Mouse (Mus musculus) T-helper 2 cell (primary cell): ENCODE data around the gene Esyt2.
"Not testable (repeated sequence)": the region's sequence is repeated elsewhere in the genome, so short reads cannot be mapped to it uniquely, and the experiment has no call there.

Experiments
- in situ Hi-C: fragments of 300-600 bp; cut with MboI, MseI; formaldehyde crosslinking; loops from one replicate; pipeline ENCODE4 v1.15.1; 2025; ENCODE audit warnings: high pct_unique_total_duplicates

Gene Esyt2

DNA sequence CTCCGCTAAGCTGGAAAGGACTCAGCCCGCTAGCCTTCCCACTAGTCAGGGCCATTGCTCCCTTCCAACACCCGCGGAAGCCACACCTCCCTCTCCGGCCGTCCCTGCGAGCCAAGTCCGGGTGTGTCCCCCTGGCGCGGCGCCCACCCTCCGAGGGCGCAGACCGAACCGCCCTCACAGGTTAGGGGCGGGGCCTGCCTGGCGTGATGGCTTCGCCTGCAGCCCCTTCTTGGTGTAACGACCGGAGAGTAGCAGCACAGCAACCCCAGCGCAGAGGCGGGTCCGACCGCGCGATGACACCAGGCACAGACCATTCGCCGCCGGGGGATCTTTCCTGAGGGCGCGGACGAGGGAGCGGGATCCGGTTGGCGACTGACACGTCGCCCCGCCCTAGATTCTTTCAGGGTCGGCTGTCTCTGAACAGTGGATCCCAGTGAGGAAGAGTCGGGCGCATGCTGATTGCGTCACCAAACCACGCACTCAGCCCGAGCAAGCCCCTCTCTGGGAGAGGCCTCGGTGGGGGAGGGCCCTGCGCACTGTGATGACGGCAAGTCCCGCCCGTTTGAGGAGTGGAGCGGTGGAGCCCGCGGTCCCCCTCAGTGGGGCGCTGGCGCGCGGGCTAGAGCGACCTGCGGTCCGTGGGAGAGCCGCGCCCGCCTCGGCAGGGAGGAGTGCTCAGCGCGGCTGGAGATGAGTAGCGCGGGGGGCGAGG, at the start of gene Esyt2:
Gene Esyt2 (plus strand): TSS at position 544 of the 712 bp plus-strand sequence.
- in situ Hi-C loops = loop anchor here (5.0 kb wide), 1 partner anchor 36 kb away; no protein-coding TSS in a partner anchor

DNA sequence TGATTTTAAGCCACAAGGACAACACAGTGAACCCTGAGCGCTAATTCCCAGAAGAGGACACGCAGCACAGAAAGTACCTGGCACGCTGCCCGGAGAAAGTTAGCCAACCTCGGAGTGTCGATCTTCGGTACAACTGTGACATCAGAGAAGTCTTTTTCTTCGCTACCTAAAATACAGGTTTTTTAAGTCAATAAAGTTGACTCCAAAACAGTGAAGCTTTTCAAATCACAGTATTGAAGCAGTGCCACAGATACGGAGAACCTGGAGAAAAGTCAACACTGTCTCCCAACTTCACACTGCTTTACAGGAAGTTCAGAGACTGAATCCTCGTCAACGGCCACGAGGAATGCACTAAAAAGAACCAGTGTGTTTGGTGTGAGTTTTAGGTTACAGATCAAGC, 49.4 kb upstream of the Esyt2 start:
- in situ Hi-C loops = no loop called here

DNA sequence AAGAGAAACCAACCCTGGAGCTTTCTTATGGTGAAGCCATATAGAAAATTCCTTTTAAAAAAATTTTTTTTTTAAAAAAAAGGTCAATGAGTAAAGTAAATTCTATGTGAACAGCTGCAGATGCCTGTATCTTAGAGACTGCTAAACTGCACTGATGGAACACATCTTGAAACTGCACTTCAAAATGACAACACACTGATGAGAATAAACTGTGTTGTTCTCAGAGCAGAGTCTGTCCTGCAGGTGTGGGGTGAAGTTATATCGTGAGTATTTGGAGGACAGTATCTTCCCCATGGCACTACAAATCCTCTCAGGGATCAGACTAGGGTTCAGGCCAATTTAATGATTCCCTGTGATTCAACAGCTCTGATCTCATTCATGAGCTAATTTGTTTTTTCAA, 48.9 kb upstream of the Esyt2 start:
- in situ Hi-C loops = no loop called here

DNA sequence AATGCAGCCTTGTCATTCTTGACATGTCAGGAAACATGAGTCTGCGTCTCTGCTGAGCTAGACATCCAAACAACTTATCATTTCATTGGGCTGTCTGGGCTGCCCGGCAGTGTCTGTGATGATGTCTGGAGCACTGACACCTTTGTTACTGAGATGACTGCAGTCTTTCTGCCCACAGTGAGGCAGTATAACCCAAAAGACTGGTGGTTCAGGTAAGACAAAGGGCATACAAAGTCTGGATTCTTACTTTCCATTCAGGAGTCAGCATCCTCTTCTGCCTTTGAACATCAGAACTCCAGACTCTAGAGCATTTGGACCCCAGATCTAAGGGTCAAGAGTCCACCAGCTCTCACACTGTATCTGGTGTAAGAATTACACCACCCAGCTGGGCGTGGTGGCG, 45.6 kb upstream of the Esyt2 start:
- in situ Hi-C loops = no loop called here

DNA sequence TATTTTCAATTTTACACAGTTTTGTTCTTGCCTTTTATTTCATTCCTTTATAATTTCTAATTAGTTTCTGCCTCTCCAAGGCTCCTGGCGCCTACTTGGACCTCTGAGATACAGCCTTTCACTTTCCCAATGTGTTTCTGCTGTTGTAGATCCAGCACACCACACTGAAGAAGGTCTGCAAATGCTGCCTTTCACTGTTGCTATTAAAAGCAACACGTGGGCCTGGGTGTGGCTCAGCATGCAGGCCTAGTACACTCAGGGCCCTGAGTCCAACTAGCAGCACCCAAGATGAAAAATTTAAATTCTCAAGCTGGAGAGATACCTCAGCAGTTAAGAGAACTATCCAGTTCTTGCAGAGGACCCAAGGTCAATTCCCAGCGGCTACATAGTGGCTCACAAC, 44.3 kb upstream of the Esyt2 start:
- in situ Hi-C loops = no loop called here

DNA sequence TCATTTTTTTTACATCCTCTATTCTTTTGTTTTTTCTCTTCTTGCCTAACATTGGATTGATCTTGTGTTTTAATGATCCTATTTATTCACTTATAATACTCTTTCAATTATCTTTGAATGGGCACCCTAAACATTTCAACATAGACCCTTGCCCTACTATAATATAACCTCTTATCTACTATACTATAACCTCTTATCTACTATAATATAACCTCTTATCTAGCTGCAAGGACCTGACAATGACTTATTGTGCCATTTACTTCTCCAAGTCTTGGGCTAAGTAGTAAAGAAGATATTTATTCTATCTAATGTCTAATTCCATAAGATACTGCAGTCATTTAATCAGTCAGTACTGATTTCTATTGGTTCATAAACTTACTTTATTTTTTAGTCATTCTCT, 42.6 kb upstream of the Esyt2 start:
- in situ Hi-C loops = no loop called here

DNA sequence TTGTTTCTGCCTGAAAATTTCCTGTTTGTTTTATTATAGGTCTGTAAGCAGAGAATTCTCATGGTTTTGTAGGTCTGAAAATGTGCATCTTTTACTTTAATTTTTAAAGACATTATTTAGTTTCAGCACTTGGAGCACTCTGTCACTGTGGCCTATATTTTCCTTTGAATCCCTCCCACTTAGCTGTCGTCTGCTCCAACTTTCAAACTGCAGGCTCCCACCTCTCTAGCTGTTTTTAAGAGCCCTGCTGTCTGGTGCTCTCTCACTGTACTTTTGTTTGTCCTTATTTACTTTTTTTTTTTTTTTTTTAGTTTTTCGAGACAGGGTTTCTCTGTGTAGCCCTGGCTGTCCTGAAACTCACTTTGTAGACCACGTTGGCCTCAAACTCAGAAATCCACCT, 42.2 kb upstream of the Esyt2 start:
- in situ Hi-C loops = no loop called here

DNA sequence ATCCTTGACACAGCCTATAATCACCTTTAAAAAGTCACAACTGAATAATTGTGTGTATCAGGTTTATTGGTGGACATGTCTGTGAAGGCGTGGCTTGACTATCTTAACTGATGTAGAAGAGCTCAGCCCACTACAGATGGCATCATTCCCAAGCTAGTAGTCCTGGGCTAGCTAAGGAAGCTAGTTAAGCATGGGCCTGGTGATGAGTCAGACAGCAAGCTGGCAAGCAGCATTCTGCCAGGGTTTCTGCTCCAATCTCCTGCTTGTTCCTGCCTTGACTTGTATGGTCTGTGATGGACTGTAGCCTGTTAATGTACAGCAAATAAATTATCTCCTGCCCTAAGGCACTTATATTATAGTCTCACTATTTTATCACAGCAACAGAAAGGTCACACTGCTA, 36.4 kb upstream of the Esyt2 start:
- in situ Hi-C loops = no loop called here

DNA sequence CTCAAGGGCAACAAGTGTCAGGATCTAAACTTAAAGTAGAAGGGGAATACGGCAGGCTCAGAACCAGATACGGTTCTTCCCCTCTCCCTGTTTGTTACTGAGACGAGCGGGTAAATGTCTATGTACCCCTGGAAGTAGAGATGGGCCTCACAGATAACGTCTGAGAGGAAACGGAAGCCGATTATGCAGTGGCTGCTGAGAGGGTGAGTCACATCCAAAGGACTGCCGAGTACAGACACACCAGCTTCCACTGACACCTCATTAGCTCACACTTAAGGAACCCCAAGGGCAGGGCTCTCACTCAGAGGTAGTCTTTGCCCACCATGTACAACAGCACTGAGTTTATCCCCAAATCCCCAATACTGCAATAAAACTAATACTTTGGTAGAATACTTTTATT, 26.3 kb upstream of the Esyt2 start:
- in situ Hi-C loops = no loop called here

DNA sequence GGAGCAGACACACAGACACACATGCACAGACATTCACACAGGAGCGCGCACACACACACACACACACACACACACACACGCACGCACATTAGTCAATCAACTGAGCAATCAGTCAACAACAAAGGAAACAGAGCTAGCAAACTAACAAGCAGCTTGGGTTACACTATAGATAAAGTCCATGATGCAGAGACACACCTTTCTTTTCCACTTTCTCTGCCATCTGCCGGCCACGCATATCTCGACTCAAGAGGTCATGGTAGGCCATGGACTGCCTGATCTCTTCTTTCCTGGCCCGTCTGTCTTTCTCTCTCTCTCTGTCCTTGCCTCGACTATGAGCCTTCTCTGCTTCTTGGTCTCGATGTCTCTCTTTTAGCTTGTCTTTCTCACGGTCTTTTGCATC, 25.4 kb upstream of the Esyt2 start:
- in situ Hi-C loops = no loop called here

DNA sequence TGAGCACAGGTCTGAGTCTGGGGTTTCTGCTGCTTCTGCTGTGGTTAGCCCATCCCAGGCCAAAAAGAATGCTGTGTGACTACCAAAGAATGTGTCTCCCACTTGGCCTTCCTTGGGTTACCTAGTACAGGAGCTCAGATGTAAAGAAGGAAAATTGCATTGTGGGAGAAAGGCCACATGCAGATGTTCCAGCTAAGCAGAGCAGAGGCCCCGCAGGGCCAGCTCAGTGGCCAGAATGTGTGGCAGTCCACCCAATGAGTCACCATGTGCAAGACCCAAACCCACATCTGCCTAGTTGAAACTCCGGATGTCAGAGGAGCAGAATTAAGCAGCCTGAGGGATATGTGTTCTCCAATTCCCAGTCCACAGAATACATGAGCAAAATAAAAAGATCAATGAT, 22.7 kb upstream of the Esyt2 start:
- in situ Hi-C loops = no loop called here

DNA sequence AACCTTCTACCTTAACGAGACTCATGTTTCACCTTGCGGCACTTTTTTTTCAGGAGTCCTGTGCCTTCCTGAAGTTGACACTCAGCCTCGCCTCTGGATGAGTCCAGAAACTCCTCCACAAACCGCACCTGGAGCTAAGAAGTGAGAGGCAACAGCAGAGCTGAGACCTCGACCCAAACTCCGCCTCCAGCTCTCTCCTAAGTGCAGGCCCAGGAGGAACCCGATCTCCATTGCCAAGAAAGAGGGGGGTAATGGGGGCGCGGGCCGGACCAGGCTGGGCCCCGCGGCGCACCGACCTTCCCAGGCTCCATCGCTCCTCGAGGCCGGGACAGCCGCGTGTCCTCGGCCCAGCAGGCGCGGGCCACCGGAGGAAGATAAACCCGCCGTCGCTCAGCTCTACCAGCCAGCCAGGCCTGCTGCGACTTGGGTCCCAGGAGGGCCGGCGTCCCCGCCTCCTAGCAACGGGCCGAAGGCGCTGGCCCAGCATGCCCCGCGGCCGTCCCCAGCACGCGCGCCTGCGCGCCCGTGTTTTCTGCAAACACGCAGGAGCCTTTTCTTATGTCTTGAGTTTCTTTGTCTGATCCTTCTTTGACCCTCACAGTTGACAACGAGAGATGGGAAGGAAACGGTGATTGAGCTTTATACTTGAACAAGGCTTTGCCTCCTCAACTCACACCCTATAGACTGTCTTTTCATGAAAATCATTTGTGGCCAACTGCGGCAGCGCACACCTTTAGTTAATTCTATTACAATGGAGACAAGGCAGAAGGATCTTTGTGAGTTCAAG, 18.2 kb upstream of the Esyt2 start, which contains the start of gene Wdr60:
Gene Wdr60 (minus strand): TSS at position 468 of the 787 bp plus-strand sequence.
- in situ Hi-C loops = loop anchor here (5.0 kb wide), 1 partner anchor 140 kb away; no protein-coding TSS in a partner anchor

DNA sequence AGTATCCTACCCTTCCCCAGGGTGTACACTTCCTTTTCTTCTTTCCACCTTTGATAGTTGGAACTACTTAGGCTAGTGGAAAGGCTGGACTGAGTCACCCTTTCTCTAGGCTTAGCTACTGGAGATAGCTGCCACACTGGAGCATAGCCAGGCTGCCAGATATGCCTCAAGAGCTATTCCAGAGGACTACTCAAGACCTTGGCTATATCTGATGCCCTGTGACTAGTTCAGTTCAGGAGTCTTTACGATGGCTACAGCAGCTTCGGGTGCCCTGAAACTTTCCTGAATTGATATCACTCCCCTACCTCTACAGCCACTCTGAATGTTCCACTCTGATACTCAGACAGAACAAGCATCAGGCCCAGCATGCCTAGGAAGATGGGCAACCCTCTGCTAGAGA, 16.2 kb upstream of the Esyt2 start:
- in situ Hi-C loops = loop anchor here (5.0 kb wide), 1 partner anchor 138 kb away; no protein-coding TSS in a partner anchor

DNA sequence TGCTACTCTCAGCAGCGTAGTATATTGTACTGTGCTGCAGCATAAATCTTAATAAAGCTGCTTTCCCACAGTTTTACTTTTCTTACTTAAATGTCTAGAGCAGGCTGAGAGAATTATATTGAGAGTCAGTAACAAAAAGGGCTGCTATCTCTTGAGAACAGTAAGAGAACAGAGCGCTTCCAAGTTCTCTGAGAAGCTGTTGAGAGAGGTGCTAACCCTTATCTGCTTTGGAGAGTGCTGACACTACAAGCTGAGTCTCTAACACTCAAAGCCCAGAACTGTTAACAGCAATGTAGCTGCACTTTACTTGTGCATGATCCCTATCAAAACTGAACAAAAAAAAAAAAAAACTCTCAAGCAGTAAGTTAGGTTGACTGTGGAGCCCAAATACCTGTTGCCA, 15.7 kb upstream of the Esyt2 start:
- in situ Hi-C loops = no loop called here

DNA sequence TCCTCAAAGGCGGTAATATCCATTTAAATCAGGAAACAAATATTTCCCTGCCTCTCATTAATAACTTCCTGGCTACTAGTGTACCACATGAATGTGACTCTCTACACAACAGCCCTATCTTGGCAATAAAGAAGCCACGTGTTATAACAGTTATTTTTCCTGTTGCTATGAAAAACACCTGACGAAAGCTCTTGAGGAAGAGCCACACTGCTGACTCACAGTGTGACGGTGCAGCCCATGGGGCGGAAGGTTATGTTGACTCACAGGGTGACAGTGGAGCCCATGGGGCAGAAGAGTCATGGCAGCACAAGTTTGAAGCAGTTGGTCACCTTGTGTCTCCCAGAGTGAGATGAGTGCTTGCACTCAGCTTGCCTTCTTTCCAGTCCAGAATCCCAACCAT, 11.5 kb upstream of the Esyt2 start:
- in situ Hi-C loops = no loop called here

DNA sequence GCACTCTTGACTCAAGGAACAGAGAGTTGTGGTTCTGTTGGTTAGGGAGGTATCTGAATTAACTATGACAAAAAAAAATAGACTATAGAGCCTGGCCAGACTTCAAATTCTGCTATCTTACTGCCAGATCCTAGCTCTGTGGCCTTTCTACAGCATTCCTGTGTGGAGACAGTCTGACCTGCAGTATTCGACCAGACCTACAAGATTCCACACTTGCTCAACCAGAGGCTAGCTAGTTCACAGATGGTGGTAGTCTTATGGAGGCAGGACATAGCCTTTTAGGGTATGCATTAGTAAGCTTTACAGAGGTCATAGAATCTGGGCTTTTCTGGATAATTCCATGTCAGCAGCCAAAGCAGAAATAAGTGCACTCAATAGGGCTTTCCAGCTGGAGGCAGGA, 10.5 kb upstream of the Esyt2 start:
- in situ Hi-C loops = no loop called here

DNA sequence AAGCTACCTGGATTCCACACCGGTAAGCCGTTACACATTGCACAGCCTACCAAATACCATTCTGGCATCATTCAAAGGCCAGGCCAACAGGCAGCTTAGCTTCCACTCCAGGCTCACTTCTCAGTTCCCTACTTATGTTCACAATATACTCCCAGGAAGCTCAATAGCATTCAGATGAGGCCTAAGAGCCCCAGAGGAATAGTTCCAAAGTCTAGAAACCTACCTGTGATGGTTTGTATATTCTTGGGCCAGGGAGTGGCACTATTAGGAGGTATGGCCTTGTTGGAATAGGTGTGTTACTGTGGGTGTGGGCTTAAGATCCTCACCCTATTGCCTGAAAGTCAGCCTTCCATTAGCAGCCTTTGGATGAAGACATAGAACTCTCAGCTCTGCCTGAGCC, 9.9 kb upstream of the Esyt2 start:
- in situ Hi-C loops = no loop called here

DNA sequence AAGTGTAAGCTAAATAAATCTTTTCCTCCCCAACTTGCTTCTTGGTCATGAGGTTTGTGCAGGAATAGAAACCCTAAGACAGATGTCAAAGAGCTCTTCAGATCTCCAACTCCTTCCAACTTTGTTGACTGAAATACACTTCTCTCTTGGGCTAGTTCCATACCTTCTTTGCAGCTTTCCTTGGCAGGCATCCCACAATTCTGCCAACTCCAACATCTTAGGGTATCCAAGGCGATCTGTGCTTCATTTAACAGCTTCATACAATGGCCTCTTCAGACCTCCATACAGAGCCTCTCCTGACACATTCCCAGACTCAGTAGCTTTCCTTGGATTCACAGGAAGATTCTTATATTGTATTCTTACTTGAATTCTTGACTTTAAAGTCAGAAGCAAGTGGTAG, 7.3 kb upstream of the Esyt2 start:
- in situ Hi-C loops = no loop called here

DNA sequence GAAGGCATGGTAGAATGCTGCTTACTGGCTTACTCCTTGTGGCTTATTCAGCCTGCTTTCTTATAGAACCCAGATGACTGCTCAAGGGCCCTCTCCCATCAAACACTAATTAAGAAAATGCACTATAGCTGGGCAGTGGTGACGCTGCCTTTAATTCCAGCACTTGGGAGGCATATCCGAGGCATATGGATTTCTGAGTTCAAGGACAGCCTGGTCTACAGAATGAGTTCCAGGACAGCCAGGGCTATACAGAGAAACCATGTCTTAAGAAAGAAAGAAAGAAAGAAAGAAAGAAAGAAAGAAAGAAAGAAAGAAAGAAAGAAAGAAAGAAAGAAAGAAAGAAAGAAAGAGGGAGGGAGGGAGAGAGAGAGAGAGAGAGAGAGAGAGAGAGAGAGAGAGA, 5.9 kb upstream of the Esyt2 start, which contains the start of gene Gm11027:
Gene Gm11027 (plus strand): TSS at position 301 of the 400 bp plus-strand sequence.
- in situ Hi-C loops = not testable (repeated sequence)

DNA sequence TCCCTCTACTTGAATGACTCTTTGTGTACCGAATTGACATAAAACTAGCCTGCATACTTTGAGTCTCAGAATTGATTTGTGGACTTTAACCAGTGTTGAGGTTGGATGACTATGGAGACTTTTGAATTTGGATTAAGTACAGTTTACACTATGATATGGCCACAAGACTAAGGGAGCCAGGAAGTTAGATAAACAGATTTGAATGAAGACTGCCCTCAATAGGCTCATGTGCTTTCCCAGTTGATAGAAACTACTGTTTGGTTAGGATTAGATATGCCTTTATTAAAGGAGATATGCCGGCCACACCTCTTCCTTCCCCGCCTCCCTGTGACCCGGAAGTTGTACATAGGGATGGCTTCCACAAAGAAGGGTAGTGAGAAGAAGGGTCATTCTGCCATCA, 5.4 kb upstream of the Esyt2 start:
- in situ Hi-C loops = no loop called here

DNA sequence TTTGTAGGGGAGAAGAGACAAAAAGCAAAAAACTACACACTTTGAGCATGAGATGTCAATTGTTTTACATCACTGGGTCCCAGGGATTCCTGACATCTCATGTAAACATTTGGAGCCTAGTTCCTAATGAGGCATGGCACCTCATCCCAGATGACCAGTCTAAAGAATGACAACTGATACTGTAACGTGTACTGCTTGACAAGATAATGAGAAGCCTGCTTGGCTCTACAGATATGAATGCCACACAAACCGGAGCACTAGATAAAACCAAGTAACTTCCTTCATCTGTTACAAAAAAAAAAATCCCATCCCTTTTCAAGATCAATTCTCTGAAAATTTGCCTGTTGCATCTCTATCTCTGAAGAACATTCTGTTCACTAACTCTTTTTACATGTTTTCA, 4.0 kb upstream of the Esyt2 start:
- in situ Hi-C loops = no loop called here

DNA sequence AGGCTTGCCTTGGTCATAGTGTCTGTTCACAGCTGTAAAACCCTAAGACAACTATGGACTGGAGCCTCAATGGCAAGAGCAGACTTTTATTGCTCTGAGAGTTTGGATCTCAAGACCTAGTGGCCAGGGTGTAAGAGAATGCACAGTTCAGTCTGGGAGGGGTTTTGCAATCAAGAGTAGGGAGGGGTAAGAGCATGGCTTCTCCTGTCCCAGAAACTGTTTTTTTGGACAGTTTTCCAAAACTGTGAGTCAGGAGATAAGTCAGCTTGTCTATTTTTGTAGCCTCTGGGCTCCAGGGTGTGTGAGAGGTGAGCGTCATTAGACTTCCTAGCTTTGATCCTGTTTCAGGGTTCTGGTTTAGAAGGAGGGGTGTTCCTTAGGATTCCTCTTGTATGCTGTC, 2.5 kb upstream of the Esyt2 start:
- in situ Hi-C loops = no loop called here

DNA sequence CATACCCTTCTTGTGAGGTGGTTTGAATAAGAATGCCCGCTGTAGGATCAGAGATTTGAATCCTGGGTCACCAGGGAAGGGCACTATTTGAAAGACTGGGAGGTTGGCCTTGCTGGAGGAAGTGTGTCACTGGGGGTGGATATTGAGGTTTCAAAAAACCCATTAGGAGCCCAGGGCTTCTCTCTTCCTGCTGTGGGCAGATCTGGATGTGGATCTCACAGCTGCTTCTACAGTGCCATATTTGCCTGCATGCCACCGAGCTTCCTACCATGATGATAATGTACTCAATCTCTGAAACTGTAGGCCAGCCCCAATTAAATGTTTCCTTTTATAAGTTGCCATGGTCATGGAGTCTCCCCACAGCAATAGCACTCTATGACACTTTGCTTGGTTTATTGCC, 1.8 kb upstream of the Esyt2 start:
- in situ Hi-C loops = no loop called here
